Mouse (Mus musculus) heart, adult 2 months (tissue): ENCODE data around the gene Clrn3.

Experiments
- CTCF ChIP-seq: fragments of 200-600 bp; IDR thresholded peaks from 2 replicates; pipeline ENCODE4 v1.8.1; 2022; ENCODE audit warnings: antibody characterized with exemption, mild to moderate bottlenecking, moderate library complexity
- POLR2A ChIP-seq: fragments of 200-500 bp; IDR thresholded peaks from 2 replicates; pipeline ENCODE4 v1.6.1; 2011; ENCODE audit warnings: mild to moderate bottlenecking, low read depth, low read length, control low read depth; ENCODE audit not compliant: insufficient read depth

DNA sequence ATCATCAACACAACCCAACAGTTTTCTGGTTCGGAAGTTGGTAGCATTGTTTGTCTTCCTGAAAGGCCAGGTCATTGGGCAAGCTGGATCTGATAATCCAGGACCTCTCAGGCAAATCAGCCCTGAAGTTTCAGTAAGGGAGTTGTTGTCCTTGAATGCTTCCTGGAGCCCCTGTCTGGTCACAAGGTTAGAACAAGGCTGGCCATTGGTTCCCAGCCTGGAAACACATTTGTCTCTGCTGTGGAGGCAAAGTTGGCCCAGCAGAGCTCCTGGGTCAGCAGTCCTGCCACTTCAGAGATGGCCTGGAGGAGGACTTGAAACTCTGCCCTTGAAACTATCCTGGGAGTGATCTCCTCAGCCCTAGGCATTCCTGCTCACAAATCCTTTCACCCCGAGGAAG is 11.0 kb upstream of the Clrn3 start:
- no peak for TF ChIP-seq CTCF
- no peak for TF ChIP-seq POLR2A
